Mouse (Mus musculus) liver, adult (tissue): ENCODE measurements around the gene Klhl25.

Source experiments
- GATA4 ChIP-seq: IDR thresholded peaks from 2 replicates; pipeline ENCODE4 v1.6.1; 2014; ENCODE audit warnings: mild to moderate bottlenecking, low read length; ENCODE audit not compliant: insufficient replicate concordance

Klhl25 gene

GRCm38 (mm10) chr7:75865026-75865425 lies 16.9 kb downstream of the Klhl25 start:
- TF ChIP-seq GATA4, result no peak

GRCm38 (mm10) chr7:75866557-75866956 lies 18.4 kb downstream of the Klhl25 start:
- no peak for TF ChIP-seq GATA4

- TF ChIP-seq GATA4, result no peak
Measured at GRCm38 (mm10) chr7:75868687-75869086, 20.6 kb downstream of the Klhl25 start.

GRCm38 (mm10) chr7:75870551-75870950 lies 22.4 kb downstream of the Klhl25 start:
- TF ChIP-seq GATA4, result no peak

- TF ChIP-seq GATA4, result no peak
Measured at GRCm38 (mm10) chr7:75872255-75872654, 24.1 kb downstream of the Klhl25 start.

GRCm38 (mm10) chr7:75872697-75873096 lies 24.6 kb downstream of the Klhl25 start:
- no peak for TF ChIP-seq GATA4

- no peak for TF ChIP-seq GATA4
Measured at GRCm38 (mm10) chr7:75873216-75873615, 25.1 kb downstream of the Klhl25 start.

GRCm38 (mm10) chr7:75873746-75874145 lies 25.6 kb downstream of the Klhl25 start:
- no peak for TF ChIP-seq GATA4

GRCm38 (mm10) chr7:75880236-75880635 lies 32.1 kb downstream of the Klhl25 start:
- TF ChIP-seq GATA4, result no peak

GRCm38 (mm10) chr7:75880650-75881049 lies 32.5 kb downstream of the Klhl25 start:
- TF ChIP-seq GATA4, result no peak

- no peak for TF ChIP-seq GATA4
Measured at GRCm38 (mm10) chr7:75881376-75881775, 33.3 kb downstream of the Klhl25 start.

- no peak for TF ChIP-seq GATA4
Measured at GRCm38 (mm10) chr7:75881791-75882190, 33.7 kb downstream of the Klhl25 start.

GRCm38 (mm10) chr7:75891466-75891865 lies 43.4 kb downstream of the Klhl25 start:
- no peak for TF ChIP-seq GATA4

GRCm38 (mm10) chr7:75892737-75893136 lies 44.6 kb downstream of the Klhl25 start:
- no peak for TF ChIP-seq GATA4

- TF ChIP-seq GATA4, result no peak
Measured at GRCm38 (mm10) chr7:75893709-75894108, 45.6 kb downstream of the Klhl25 start.

- no peak for TF ChIP-seq GATA4
Measured at GRCm38 (mm10) chr7:75897041-75897440, 48.9 kb downstream of the Klhl25 start.

- TF ChIP-seq GATA4, result no peak
Measured at GRCm38 (mm10) chr7:75899102-75899501, 51.0 kb downstream of the Klhl25 start.

GRCm38 (mm10) chr7:75899517-75899916 lies 51.4 kb downstream of the Klhl25 start:
- TF ChIP-seq GATA4, result no peak

GRCm38 (mm10) chr7:75899954-75900353 lies 51.8 kb downstream of the Klhl25 start:
- no peak for TF ChIP-seq GATA4

- no peak for TF ChIP-seq GATA4
Measured at GRCm38 (mm10) chr7:75905145-75905544, 57.0 kb downstream of the Klhl25 start.
